Mouse (Mus musculus): ENCODE measurements around the gene Ccnt1.

DNA sequence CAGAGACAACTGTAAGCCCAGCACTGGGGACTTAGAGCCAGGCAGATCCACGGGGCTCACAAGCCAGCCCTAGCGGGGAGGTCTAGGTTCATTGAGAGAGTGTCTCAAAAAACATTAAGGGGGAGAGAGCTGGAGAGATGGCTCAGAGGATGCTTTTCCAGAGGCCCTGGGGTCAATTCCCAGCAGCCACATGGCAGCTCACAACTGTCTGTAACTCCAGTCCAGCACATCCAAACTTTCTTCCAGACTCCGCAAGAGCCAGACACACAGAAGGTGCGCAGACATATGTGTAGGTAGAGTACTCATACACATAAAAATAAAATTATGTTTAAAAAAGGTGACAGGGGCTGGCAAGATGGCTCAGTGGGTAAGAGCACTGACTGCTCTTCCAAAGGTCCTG is 2.6 kb upstream of the Ccnt1 start:
- TF ChIP-seq POLR2A (IDR thresholded peaks at IDR 0.05; ENCODE audit: low read depth, low read length) (no peak), CTCF (IDR thresholded peaks at IDR 0.05; ENCODE audit: borderline replicate concordance, insufficient read depth, low read length) (no peak)

All from embryonic fibroblast, embryonic 13.5 days (primary cell).